Mouse (Mus musculus) E14TG2a.4 (cell line): Measurements from ENCODE around the gene Prl8a9.

Experiments used
- CTCF ChIP-seq: conservative IDR thresholded peaks from 2 replicates; pipeline ENCODE4 v1.5.1; 2014; ENCODE audit warnings: low read length
- POU5F1 ChIP-seq: IDR thresholded peaks from 2 replicates; pipeline ENCODE4 v1.6.1; 2014; ENCODE audit warnings: low read length, borderline replicate concordance

- TF ChIP-seq CTCF: no peak
- no peak for TF ChIP-seq POU5F1
These were observed 51.3 kb downstream of the Prl8a9 start, which contains the start of gene Prl8a8 for GRCm38 (mm10) chr13:27513117-27513516.
